Mouse (Mus musculus): ENCODE results near the gene Ccdc150. TPM values are rescaled to one million over a fixed set of nuclear protein-coding genes. Genes with fewer than 3 reads are reported as not detected.
A peak's percentile ranks its signal among the peaks of the same experiment; 100 is the strongest.

The Ccdc150 gene
- polyA plus RNA-seq, 1 experiment from 2014 or later, result 0.20 TPM

- no peaks in the 10 kb centered on the region for H3K4me1 ChIP-seq (ENCODE audit: control insufficient read depth, insufficient read depth, low read length)
- ATAC-seq (ENCODE audit: low read depth), result no peak
- no peak overlapping the region for H3K4me3 ChIP-seq (ENCODE audit: low read depth, low read length)
- H3K9me3 ChIP-seq (ENCODE audit: control insufficient read depth, low read length), result no peaks in the 10 kb centered on the region
- WGBS, result 60% methylated on average over 4 of the region's 4 CpGs
- H3K4me2 ChIP-seq (ENCODE audit: low read depth, low read length), result no peak overlapping the region
- no peaks in the 10 kb centered on the region for H3K36me3 ChIP-seq (ENCODE audit: control insufficient read depth, insufficient read depth, low read length)
- no peaks in the 10 kb centered on the region for H3K27me3 ChIP-seq (ENCODE audit: control insufficient read depth, insufficient read depth, low read length)
- no peak overlapping the region for H3K9ac ChIP-seq (replicated peaks; ENCODE audit: low read depth, low read length)
- H3K27ac ChIP-seq (ENCODE audit: low read depth, low read length), result no peak overlapping the region
These were observed 82.5 kb downstream of the Ccdc150 start for GRCm38 (mm10) chr1:54332988-54333387.

- Histone ChIP-seq H3K9ac (replicated peaks; ENCODE audit: low read depth, low read length) (no peak overlapping the region), H3K27ac (ENCODE audit: low read depth, low read length) (no peak overlapping the region), H3K9me3 (ENCODE audit: control insufficient read depth, low read length) (no peaks in the 10 kb centered on the region), H3K4me1 (ENCODE audit: control insufficient read depth, insufficient read depth, low read length) (no peaks in the 10 kb centered on the region), H3K4me3 (ENCODE audit: low read depth, low read length) (no peak overlapping the region), H3K36me3 (ENCODE audit: control insufficient read depth, insufficient read depth, low read length) (no peaks in the 10 kb centered on the region), H3K4me2 (ENCODE audit: low read depth, low read length) (no peak overlapping the region), H3K27me3 (ENCODE audit: control insufficient read depth, insufficient read depth, low read length) (no peaks in the 10 kb centered on the region)
- WGBS, result 92% methylated on average over 4 of the region's 4 CpGs
- no peak for ATAC-seq (ENCODE audit: low read depth)
These were observed 104.3 kb downstream of the Ccdc150 start for GRCm38 (mm10) chr1:54354786-54355185.

- WGBS, result 88% methylated on average over 5 of the region's 5 CpGs
- no peaks in the 10 kb centered on the region for H3K27me3 ChIP-seq (ENCODE audit: control insufficient read depth, insufficient read depth, low read length)
- H3K27ac ChIP-seq (ENCODE audit: low read depth, low read length), result no peak overlapping the region
- H3K4me1 ChIP-seq (ENCODE audit: control insufficient read depth, insufficient read depth, low read length), result no peaks in the 10 kb centered on the region
- no peak for ATAC-seq (ENCODE audit: low read depth)
- no peaks in the 10 kb centered on the region for H3K36me3 ChIP-seq (ENCODE audit: control insufficient read depth, insufficient read depth, low read length)
- no peak overlapping the region for H3K9ac ChIP-seq (replicated peaks; ENCODE audit: low read depth, low read length)
- no peak overlapping the region for H3K4me3 ChIP-seq (ENCODE audit: low read depth, low read length)
- H3K4me2 ChIP-seq (ENCODE audit: low read depth, low read length), result no peak overlapping the region
- H3K9me3 ChIP-seq (ENCODE audit: control insufficient read depth, low read length), result no peaks in the 10 kb centered on the region
These were observed 105.0 kb downstream of the Ccdc150 start for GRCm38 (mm10) chr1:54355485-54355884.

GRCm38 (mm10) chr1:54356566-54356965 is 106.1 kb downstream of the Ccdc150 start:
- Histone ChIP-seq H3K4me2 (ENCODE audit: low read depth, low read length) (no peak overlapping the region), H3K4me1 (ENCODE audit: control insufficient read depth, insufficient read depth, low read length) (no peaks in the 10 kb centered on the region), H3K9me3 (ENCODE audit: control insufficient read depth, low read length) (no peaks in the 10 kb centered on the region), H3K4me3 (ENCODE audit: low read depth, low read length) (no peak overlapping the region), H3K9ac (replicated peaks; ENCODE audit: low read depth, low read length) (no peak overlapping the region), H3K27me3 (ENCODE audit: control insufficient read depth, insufficient read depth, low read length) (no peaks in the 10 kb centered on the region), H3K36me3 (ENCODE audit: control insufficient read depth, insufficient read depth, low read length) (no peaks in the 10 kb centered on the region), H3K27ac (ENCODE audit: low read depth, low read length) (no peak overlapping the region)
- no peak for ATAC-seq (ENCODE audit: low read depth)
- WGBS, result 86% methylated on average over 6 of the region's 6 CpGs

GRCm38 (mm10) chr1:54377506-54378051 is 127.1 kb downstream of the Ccdc150 start:
- H3K27me3 ChIP-seq (ENCODE audit: control insufficient read depth, insufficient read depth, low read length), result no peaks in the 10 kb centered on the region
- H3K4me1 ChIP-seq (ENCODE audit: control insufficient read depth, insufficient read depth, low read length), result no peaks in the 10 kb centered on the region
- ATAC-seq (ENCODE audit: low read depth), result no peak
- no peaks in the 10 kb centered on the region for H3K36me3 ChIP-seq (ENCODE audit: control insufficient read depth, insufficient read depth, low read length)
- H3K4me2 ChIP-seq (ENCODE audit: low read depth, low read length), result no peak overlapping the region
- H3K9me3 ChIP-seq (ENCODE audit: control insufficient read depth, low read length), result no peaks in the 10 kb centered on the region
- H3K27ac ChIP-seq (ENCODE audit: low read depth, low read length), result no peak overlapping the region
- H3K4me3 ChIP-seq (ENCODE audit: low read depth, low read length), result no peak overlapping the region
- H3K9ac ChIP-seq (replicated peaks; ENCODE audit: low read depth, low read length), result no peak overlapping the region

- Histone ChIP-seq H3K36me3 (ENCODE audit: control insufficient read depth, insufficient read depth, low read length) (no peaks in the 10 kb centered on the region), H3K4me1 (ENCODE audit: control insufficient read depth, insufficient read depth, low read length) (no peaks in the 10 kb centered on the region), H3K9ac (replicated peaks; ENCODE audit: low read depth, low read length) (no peak overlapping the region), H3K4me3 (ENCODE audit: low read depth, low read length) (no peak overlapping the region), H3K4me2 (ENCODE audit: low read depth, low read length) (no peak overlapping the region), H3K9me3 (ENCODE audit: control insufficient read depth, low read length) (no peaks in the 10 kb centered on the region), H3K27ac (ENCODE audit: low read depth, low read length) (no peak overlapping the region), H3K27me3 (ENCODE audit: control insufficient read depth, insufficient read depth, low read length) (no peaks in the 10 kb centered on the region)
- WGBS, result 89% methylated on average over 9 of the region's 9 CpGs
- peak; percentile 74; the same call in 1 of the 2 replicates for ATAC-seq (ENCODE audit: low read depth)
These were observed 130.8 kb downstream of the Ccdc150 start for GRCm38 (mm10) chr1:54380978-54381914.

- Histone ChIP-seq H3K4me1 (ENCODE audit: control insufficient read depth, insufficient read depth, low read length) (no peaks in the 10 kb centered on the region), H3K9me3 (ENCODE audit: control insufficient read depth, low read length) (no peaks in the 10 kb centered on the region), H3K36me3 (ENCODE audit: control insufficient read depth, insufficient read depth, low read length) (no peaks in the 10 kb centered on the region), H3K4me2 (ENCODE audit: low read depth, low read length) (no peak overlapping the region), H3K9ac (replicated peaks; ENCODE audit: low read depth, low read length) (no peak overlapping the region), H3K4me3 (ENCODE audit: low read depth, low read length) (no peak overlapping the region), H3K27ac (ENCODE audit: low read depth, low read length) (no peak overlapping the region), H3K27me3 (ENCODE audit: control insufficient read depth, insufficient read depth, low read length) (no peaks in the 10 kb centered on the region)
- ATAC-seq (ENCODE audit: low read depth), result no peak
- 33% methylated on average over 1 of the region's 1 CpGs for WGBS
These were observed 133.7 kb downstream of the Ccdc150 start for GRCm38 (mm10) chr1:54384221-54384620.

GRCm38 (mm10) chr1:54402736-54403135 is 152.3 kb downstream of the Ccdc150 start:
- Histone ChIP-seq H3K9me3 (ENCODE audit: control insufficient read depth, low read length) (no peaks in the 10 kb centered on the region), H3K27ac (ENCODE audit: low read depth, low read length) (no peak overlapping the region), H3K4me2 (ENCODE audit: low read depth, low read length) (no peak overlapping the region), H3K4me3 (ENCODE audit: low read depth, low read length) (no peak overlapping the region), H3K9ac (replicated peaks; ENCODE audit: low read depth, low read length) (no peak overlapping the region), H3K27me3 (ENCODE audit: control insufficient read depth, insufficient read depth, low read length) (no peaks in the 10 kb centered on the region), H3K36me3 (ENCODE audit: control insufficient read depth, insufficient read depth, low read length) (peaks cover 24% of the 10 kb centered on the region), H3K4me1 (ENCODE audit: control insufficient read depth, insufficient read depth, low read length) (no peaks in the 10 kb centered on the region)
- no peak for ATAC-seq (ENCODE audit: low read depth)

Data from neural tube, embryonic 14.5 days (tissue).